Mouse (Mus musculus) lung, postnatal 0 days (tissue): Measurements from ENCODE around the gene Ipp.

Experiments
- CTCF ChIP-seq: IDR thresholded peaks from 2 replicates; pipeline ENCODE4 v1.5.1; 2016; ENCODE audit warnings: antibody characterized with exemption, mild to moderate bottlenecking
- EP300 ChIP-seq: IDR thresholded peaks from 2 replicates; pipeline ENCODE4 v1.6.1; 2016; ENCODE audit warnings: antibody characterized with exemption, mild to moderate bottlenecking, control low read depth

- no peak for TF ChIP-seq CTCF
- no peak for TF ChIP-seq EP300
Observed at GRCm38 (mm10) chr4:116558151-116558882, 51.0 kb downstream of the Ipp start.
